Mouse (Mus musculus) forebrain, embryonic 10.5 days (tissue): ENCODE results near the gene Ublcp1. TPM values are rescaled to one million over a fixed set of nuclear protein-coding genes. Genes with fewer than 3 reads are reported as not detected.

Source experiments
- microRNA-seq: library from miRNA; unstranded; fragments of <30 nt; microRNA quantifications from one replicate; pipeline ENCODE4, GENCODE M21; 2017
- polyA plus RNA-seq: library from polyadenylated mRNA; unstranded; fragments of >200 nt; fragmentation: Nextera tagmentation; extraction: Ambion mirVana; gene quantifications from 2 replicates; pipeline ENCODE4 v1.2.1, GENCODE M21; 2016

Ublcp1 gene
- polyA plus RNA-seq, 1 experiment from 2014 or later: 72.1 TPM

Small RNA genes within 50 kb of the gene (microRNA-seq; reads per million reads assigned to microRNA genes)
- not detected for gene Gm22121

Other genes starting within 250 kb of the Ublcp1 start
- not detected in 2 replicates for gene Il12b, start 70.4 kb downstream of the Ublcp1 start, polyA plus RNA-seq
- gene Rnf145, start 48.5 kb upstream of the Ublcp1 start, polyA plus RNA-seq: 92.8 and 96.9 TPM in 2 replicates
- gene Ebf1, start 146.8 kb upstream of the Ublcp1 start, polyA plus RNA-seq: 8.1 and 8.4 TPM in 2 replicates